Mouse (Mus musculus) neural tube, embryonic 12.5 days (tissue): ENCODE results near the gene Src. TPM values are rescaled to one million over a fixed set of nuclear protein-coding genes. Genes with fewer than 3 reads are reported as not detected.
A peak's percentile ranks its signal among the peaks of the same experiment; 100 is the strongest.

Experiments
- ATAC-seq: fragments of 200-750 bp; cut with Nextera tagmentation; 2 replicates; pipeline ENCODE4 v1.8.0; 2017; ENCODE audit warnings: low read depth, mild to moderate bottlenecking, moderate TSS enrichment, moderate library complexity; ENCODE audit not compliant: low FRiP score
- H3K27ac ChIP-seq: fragments of 300-500 bp; sonication (generic); 2 replicates; pipeline ENCODE4 v1.5.1; 2016
- H3K27me3 ChIP-seq: fragments of 300-500 bp; sonication (generic); replicated peaks from 2 replicates; pipeline ENCODE4 v1.6.1; 2016; ENCODE audit warnings: mild to moderate bottlenecking
- H3K36me3 ChIP-seq: fragments of 300-500 bp; sonication (generic); 2 replicates; pipeline ENCODE4 v1.6.1; 2016; ENCODE audit warnings: mild to moderate bottlenecking
- H3K4me1 ChIP-seq: fragments of 300-500 bp; sonication (generic); 2 replicates; pipeline ENCODE4 v1.6.1; 2016
- H3K4me2 ChIP-seq: fragments of 300-500 bp; sonication (generic); replicated peaks from 2 replicates; pipeline ENCODE4 v1.6.1; 2016; ENCODE audit warnings: mild to moderate bottlenecking
- H3K4me3 ChIP-seq: fragments of 300-500 bp; sonication (generic); 2 replicates; pipeline ENCODE4 v1.5.1; 2016
- H3K9ac ChIP-seq: fragments of 300-500 bp; sonication (generic); 2 replicates; pipeline ENCODE4 v1.6.1; 2016; ENCODE audit warnings: mild to moderate bottlenecking
- H3K9me3 ChIP-seq: fragments of 300-500 bp; sonication (generic); 2 replicates; pipeline ENCODE4 v1.6.1; 2016; ENCODE audit warnings: mild to moderate bottlenecking
- WGBS: fragments of 180-500 bp; shearing (Covaris S2); methylation state at CpG from one replicate; pipeline ENCODE4 v1.1.7; 2016; 5-methylcytosine and 5-hydroxymethylcytosine counted together
- polyA plus RNA-seq: library from polyadenylated mRNA; unstranded; fragments of >200 nt; fragmentation: Nextera tagmentation; extraction: Ambion mirVana; gene quantifications from 2 replicates; pipeline ENCODE4 v1.2.1, GENCODE M21; 2016

Src gene
- polyA plus RNA-seq, 1 experiment from 2014 or later: 34.2 TPM

DNA sequence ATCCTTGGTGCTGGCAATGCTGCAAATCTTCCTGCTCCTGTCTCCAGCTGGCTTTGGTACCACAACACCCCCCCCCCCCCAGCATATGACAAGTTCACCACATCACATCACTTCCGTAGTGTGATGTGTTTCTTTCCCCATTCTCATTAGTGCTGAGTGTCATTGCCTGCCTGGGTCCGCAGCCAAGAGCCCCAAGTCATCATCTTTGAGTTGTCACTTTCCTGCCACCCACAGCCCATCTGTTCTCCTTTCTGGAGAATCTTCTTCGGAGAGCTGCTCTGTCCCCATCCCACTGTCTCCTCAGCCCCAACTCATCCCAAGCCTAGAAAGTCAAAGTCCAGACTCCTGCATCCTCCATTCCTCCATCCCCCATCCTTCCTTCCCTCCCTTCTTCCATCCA lies 75.0 kb downstream of the Src start:
- Histone ChIP-seq H3K27ac (no peak overlapping the region), H3K36me3 (no peaks in the 10 kb centered on the region), H3K9ac (no peak overlapping the region), H3K4me2 (no peak overlapping the region), H3K9me3 (no peaks in the 10 kb centered on the region), H3K4me1 (peaks cover 10% of the 10 kb centered on the region; the same call in 1 of the 2 replicates), H3K27me3 (no peaks in the 10 kb centered on the region), H3K4me3 (no peak overlapping the region)
- WGBS: 95% methylated on average over 3 of the region's 3 CpGs
- ATAC-seq: no peak

DNA sequence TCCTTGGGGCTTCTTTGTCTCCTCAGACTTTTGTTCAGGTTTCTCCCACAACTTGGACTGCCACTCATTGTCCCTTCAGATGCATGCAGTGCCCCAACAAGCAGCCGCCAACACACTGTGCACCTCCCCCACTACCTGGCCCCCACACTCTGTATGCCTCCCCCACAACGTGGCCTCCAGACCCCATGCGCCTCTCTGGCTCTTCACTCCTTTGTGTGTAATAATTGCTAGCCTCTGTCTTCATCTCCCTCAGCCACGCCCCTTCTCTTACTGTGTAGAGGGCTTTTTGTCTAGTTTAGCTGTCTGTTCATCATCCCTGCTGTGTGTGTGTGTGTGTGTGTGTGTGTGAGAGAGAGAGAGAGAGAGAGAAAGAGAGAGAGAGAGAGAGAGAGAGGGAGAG lies 80.3 kb downstream of the Src start:
- 11% methylated on average over 4 of the region's 4 CpGs for whole genome bisulfite sequencing
- Histone ChIP-seq H3K9me3 (no peaks in the 10 kb centered on the region), H3K27me3 (no peaks in the 10 kb centered on the region), H3K4me2 (no peak overlapping the region), H3K27ac (no peak overlapping the region), H3K4me3 (no peak overlapping the region), H3K4me1 (peaks cover 19% of the 10 kb centered on the region), H3K9ac (no peak overlapping the region), H3K36me3 (no peaks in the 10 kb centered on the region)
- peak; percentile 48; the same call in 1 of the 2 replicates for ATAC-seq

DNA sequence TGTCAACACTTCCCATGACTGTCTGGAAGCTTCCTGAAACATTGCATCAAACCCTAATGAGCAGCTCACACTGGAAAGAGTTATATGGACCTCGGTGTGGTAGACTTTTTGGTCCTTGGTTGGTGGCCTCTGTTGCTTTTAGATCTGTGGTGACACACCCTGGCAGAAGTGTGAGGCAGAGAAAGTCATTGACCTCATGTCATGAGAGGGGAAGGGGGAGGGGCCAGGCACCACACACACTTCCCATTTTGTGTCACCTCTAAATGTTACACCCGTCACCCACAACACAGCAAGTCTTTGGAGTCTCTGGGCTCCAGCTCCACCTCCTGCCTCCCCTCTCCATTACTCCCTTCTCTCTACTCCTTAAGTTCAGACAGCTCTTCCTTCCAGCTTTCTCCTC lies 82.1 kb downstream of the Src start:
- no peaks in the 10 kb centered on the region for H3K36me3 ChIP-seq
- no peak overlapping the region for H3K4me2 ChIP-seq
- peaks cover 19% of the 10 kb centered on the region for H3K4me1 ChIP-seq
- 81% methylated on average over 2 of the region's 2 CpGs for WGBS
- no peak overlapping the region for H3K9ac ChIP-seq
- H3K27me3 ChIP-seq: no peaks in the 10 kb centered on the region
- H3K27ac ChIP-seq: no peak overlapping the region
- H3K4me3 ChIP-seq: no peak overlapping the region
- no peaks in the 10 kb centered on the region for H3K9me3 ChIP-seq
- ATAC-seq: no peak

DNA sequence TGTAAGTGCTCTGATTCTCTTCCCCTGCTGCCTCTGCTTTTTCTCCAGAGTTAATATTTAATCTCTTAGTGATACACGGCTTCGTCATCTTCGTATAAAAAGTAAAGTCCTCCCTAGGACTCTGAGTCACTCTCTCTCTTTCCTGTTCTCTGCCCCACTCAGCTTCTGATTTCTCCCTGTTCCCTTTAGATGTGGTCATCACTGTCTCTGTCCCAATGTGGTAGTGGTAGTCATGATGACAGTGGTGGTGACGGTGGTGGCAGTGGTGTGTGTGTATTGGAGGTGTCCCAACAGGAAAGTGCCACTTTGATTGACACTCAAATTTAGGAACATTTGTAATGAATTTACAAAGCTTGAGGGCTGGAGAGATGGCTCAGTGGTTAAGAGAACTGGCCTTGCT lies 83.1 kb downstream of the Src start:
- H3K9ac ChIP-seq: no peak overlapping the region
- no peak overlapping the region for H3K27ac ChIP-seq
- H3K27me3 ChIP-seq: no peaks in the 10 kb centered on the region
- WGBS: 93% methylated on average over 4 of the region's 4 CpGs
- no peak overlapping the region for H3K4me3 ChIP-seq
- ATAC-seq: no peak
- no peak overlapping the region for H3K4me2 ChIP-seq
- no peaks in the 10 kb centered on the region for H3K36me3 ChIP-seq
- H3K9me3 ChIP-seq: no peaks in the 10 kb centered on the region
- H3K4me1 ChIP-seq: peaks cover 22% of the 10 kb centered on the region

DNA sequence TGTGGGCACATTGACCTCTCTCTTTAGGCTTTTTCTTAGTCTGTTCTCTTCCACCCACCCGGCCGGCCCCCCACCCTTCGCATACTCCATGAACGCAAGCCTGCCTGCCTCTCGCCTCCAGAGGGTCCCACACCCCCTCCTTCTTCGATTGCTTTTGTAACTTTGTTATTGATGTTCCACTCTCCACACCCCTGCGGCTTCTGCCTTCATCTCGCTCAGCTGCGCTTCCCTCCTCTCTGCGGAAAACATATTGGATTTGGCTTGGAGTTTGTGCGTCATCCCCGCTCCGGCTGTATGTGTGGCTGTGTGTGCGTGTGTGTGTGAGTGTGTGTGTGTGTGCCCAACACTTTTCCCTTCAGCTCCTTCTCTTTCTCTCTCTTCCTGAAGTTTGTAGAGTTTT lies 88.5 kb downstream of the Src start:
- Histone ChIP-seq H3K27me3 (0 out of 2 replicates have a peak, but pooled peaks cover 4% of the 10 kb centered on the region), H3K27ac (no peak overlapping the region), H3K9me3 (no peaks in the 10 kb centered on the region), H3K36me3 (no peaks in the 10 kb centered on the region), H3K9ac (no peak overlapping the region), H3K4me3 (no peak overlapping the region), H3K4me1 (peaks cover 34% of the 10 kb centered on the region), H3K4me2 (peak overlapping the region; percentile 38)
- 21% methylated on average over 14 of the region's 14 CpGs for WGBS
- peak; percentile 61 for ATAC-seq

DNA sequence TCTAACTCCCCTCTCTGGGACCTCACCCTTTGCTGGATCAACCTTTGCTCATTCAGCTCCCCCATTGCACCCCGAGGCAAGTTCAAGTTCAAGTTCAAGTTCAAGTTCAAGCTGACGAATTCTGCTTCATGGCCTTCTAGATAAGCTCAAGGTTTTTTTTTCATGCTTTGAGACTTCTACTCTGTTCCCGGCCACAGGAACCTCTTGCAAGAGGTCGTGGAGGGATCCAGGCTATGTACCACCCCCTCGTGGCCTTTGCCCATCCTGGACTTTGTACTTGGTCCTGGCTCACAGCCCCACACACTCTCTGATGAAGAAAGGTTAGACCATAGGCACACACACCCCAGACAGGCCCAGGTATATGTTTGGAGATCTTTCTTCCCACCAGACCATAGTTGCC lies 90.9 kb downstream of the Src start:
- no peaks in the 10 kb centered on the region for H3K9me3 ChIP-seq
- H3K36me3 ChIP-seq: no peaks in the 10 kb centered on the region
- H3K4me2 ChIP-seq: no peak overlapping the region
- no peak overlapping the region for H3K27ac ChIP-seq
- WGBS: 85% methylated on average over 5 of the region's 5 CpGs
- H3K4me3 ChIP-seq: no peak overlapping the region
- no peak for ATAC-seq
- H3K27me3 ChIP-seq: 0 out of 2 replicates have a peak, but pooled peaks cover 4% of the 10 kb centered on the region
- H3K4me1 ChIP-seq: peaks cover 44% of the 10 kb centered on the region
- no peak overlapping the region for H3K9ac ChIP-seq

DNA sequence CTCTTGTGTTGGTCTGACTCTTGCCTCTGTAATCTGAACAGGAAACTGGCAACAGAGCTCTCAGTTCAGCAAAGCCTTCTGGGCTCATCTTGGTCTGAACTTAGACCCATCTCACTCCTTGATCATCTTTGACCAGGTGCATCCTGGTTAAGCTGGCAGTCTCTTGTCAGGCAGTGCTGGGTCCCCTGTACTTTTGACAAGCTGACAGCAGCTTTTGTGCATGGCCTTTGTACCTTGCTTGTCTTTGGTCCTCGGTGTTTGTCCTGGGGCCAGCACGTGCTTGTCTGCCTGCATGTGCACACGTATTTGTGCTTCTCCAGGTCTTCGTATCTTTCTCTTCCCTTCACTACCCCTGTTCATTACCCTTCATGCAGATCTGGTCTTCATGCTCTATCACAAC lies 91.8 kb downstream of the Src start:
- Histone ChIP-seq H3K4me3 (no peak overlapping the region), H3K4me1 (peaks cover 50% of the 10 kb centered on the region), H3K27ac (no peak overlapping the region), H3K9ac (no peak overlapping the region), H3K27me3 (0 out of 2 replicates have a peak, but pooled peaks cover 4% of the 10 kb centered on the region), H3K4me2 (no peak overlapping the region), H3K36me3 (no peaks in the 10 kb centered on the region), H3K9me3 (no peaks in the 10 kb centered on the region)
- no peak for ATAC-seq
- WGBS: 84% methylated on average over 4 of the region's 4 CpGs

DNA sequence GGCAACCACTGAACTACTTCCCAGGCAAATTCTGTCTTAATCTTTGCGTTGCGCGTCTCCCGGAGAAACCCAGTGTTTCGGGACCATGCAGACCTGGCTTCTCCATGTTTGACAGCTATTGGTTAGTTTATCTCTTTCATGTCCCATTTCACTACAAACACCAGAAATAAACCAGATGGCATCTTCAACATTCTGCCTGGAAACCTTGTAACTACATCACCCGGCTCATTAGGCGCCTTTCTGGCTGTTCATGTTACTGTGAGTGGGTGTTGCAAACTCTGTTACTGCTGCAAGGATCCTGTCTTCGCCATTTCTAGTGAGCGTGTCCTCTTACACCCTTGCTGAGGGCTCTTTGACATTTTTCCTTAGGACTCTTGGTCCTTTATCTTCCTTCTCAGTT lies 94.6 kb downstream of the Src start:
- H3K27ac ChIP-seq: no peak overlapping the region
- H3K4me3 ChIP-seq: no peak overlapping the region
- H3K27me3 ChIP-seq: 0 out of 2 replicates have a peak, but pooled peaks cover 4% of the 10 kb centered on the region
- H3K36me3 ChIP-seq: no peaks in the 10 kb centered on the region
- ATAC-seq: no peak
- no peaks in the 10 kb centered on the region for H3K9me3 ChIP-seq
- WGBS: 88% methylated on average over 9 of the region's 9 CpGs
- no peak overlapping the region for H3K4me2 ChIP-seq
- peaks cover 31% of the 10 kb centered on the region for H3K4me1 ChIP-seq
- no peak overlapping the region for H3K9ac ChIP-seq

DNA sequence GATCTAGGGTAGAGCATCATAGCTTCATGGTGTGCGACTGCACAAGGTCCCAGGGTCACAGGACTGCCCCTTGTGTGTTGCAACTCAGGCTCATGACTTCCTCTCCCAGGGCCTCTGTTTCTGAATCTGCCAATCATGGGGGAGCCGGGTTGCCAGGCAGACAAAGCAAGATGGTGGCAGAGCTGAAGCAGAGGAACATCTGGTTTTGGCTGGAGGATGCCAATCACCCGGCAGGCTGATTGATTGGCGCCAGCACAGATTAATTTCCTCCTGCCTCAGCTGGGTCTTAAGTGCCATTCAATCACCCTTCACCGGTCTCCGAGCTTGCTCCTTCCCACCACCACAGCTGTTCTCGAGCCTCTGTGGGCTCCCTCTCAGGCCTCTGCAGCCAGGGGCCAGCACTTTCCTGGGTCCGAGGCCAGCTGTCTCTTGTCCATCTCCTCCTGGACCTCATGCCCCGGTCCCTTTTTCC lies 95.5 kb downstream of the Src start:
- WGBS: 42% methylated on average over 9 of the region's 9 CpGs
- Histone ChIP-seq H3K4me2 (no peak overlapping the region), H3K27ac (no peak overlapping the region), H3K4me1 (peaks cover 24% of the 10 kb centered on the region), H3K9me3 (no peaks in the 10 kb centered on the region), H3K4me3 (no peak overlapping the region), H3K27me3 (0 out of 2 replicates have a peak, but pooled peaks cover 4% of the 10 kb centered on the region), H3K9ac (no peak overlapping the region), H3K36me3 (no peaks in the 10 kb centered on the region)
- ATAC-seq: no peak

DNA sequence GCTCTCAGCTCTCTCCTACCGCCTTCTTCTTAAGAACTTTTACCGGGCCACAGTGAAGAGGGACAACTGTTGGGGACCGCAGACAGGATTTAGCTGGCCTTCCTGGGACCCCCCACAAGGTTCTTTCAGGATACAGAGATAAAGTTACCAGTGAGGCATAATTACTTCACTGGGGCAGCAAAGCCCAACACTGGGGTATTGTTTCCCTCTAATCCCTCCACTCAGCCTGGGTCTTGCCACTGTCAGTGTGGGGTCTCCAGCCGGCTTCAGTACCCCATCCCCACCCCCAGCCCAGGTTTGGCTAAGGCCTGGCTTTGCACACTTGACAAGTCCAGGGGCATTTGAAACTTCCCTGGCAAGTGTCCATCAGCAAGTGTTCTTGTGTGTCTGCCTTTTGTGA lies 96.1 kb downstream of the Src start:
- H3K36me3 ChIP-seq: no peaks in the 10 kb centered on the region
- no peak overlapping the region for H3K4me2 ChIP-seq
- no peak for ATAC-seq
- no peak overlapping the region for H3K9ac ChIP-seq
- H3K27me3 ChIP-seq: 0 out of 2 replicates have a peak, but pooled peaks cover 4% of the 10 kb centered on the region
- no peak overlapping the region for H3K4me3 ChIP-seq
- no peaks in the 10 kb centered on the region for H3K9me3 ChIP-seq
- 12% methylated on average over 4 of the region's 4 CpGs for WGBS
- H3K27ac ChIP-seq: no peak overlapping the region
- H3K4me1 ChIP-seq: peaks cover 24% of the 10 kb centered on the region

DNA sequence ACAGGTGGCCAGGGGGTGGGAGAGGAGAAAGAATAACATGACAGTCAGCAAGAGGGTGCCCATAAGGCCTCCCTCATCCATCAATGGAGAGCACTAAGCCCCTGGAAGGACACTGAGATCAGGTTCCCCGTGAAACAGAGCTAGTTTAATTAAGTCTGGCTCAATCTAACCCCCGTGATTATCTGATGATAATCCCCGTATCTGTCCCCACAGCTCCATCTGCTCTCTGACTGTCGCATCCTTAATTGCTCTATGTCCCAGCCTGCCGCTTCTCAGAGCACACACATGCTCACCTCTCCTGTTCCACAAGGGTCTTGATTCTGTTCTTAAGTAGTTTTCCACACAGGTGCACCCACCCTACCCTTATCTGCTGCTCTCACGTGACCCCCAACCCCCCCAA lies 99.3 kb downstream of the Src start:
- peaks cover 30% of the 10 kb centered on the region for H3K4me1 ChIP-seq
- H3K27ac ChIP-seq: no peak overlapping the region
- no peak overlapping the region for H3K4me2 ChIP-seq
- H3K36me3 ChIP-seq: no peaks in the 10 kb centered on the region
- H3K27me3 ChIP-seq: no peaks in the 10 kb centered on the region
- H3K4me3 ChIP-seq: no peak overlapping the region
- 67% methylated on average over 6 of the region's 6 CpGs for WGBS
- no peak overlapping the region for H3K9ac ChIP-seq
- H3K9me3 ChIP-seq: no peaks in the 10 kb centered on the region
- ATAC-seq: no peak

DNA sequence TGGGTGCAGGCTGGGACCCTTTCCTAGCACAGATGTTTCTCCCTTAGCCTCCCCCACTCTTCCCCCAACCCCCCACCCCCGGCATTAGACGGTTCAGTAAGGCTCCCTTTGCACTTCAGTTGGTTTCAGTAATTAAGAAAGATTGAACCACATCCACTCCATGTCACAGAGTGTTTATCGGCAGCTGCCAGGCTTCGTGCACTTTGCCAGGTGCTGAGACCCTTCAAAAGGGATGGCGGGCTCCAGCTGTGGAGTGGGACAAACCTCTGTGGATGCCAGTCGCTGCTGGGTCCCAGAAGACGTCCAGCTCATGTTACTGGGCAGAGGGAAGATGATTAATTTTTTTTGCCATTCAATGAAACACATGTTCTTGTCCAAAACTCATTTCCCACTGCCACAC lies 100.2 kb downstream of the Src start:
- no peak for ATAC-seq
- WGBS: 60% methylated on average over 7 of the region's 7 CpGs
- Histone ChIP-seq H3K4me3 (no peak overlapping the region), H3K27ac (no peak overlapping the region), H3K4me2 (no peak overlapping the region), H3K9me3 (no peaks in the 10 kb centered on the region), H3K9ac (no peak overlapping the region), H3K36me3 (no peaks in the 10 kb centered on the region), H3K27me3 (no peaks in the 10 kb centered on the region), H3K4me1 (peaks cover 29% of the 10 kb centered on the region)

DNA sequence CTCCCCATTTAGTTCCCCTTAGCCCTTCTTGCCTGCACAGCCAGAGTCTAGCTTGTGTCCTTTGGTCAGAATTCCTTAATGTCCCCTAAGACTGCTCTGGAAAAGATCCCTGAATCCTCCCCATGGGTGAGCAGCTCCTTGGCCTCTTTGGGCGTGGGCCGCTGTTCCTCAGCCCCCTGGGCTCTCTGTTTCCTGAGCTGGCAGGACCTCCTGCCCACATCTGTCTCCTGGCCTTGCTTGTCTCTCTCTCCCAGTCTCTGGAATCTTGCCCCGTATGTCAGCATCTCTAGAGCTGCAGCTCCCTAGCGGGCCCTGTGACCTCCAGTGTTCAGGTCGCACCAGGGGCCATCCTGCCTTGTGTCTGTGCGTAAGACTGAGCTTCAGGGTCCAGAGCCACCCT lies 101.2 kb downstream of the Src start:
- Histone ChIP-seq H3K4me1 (peaks cover 20% of the 10 kb centered on the region), H3K9me3 (no peaks in the 10 kb centered on the region), H3K36me3 (no peaks in the 10 kb centered on the region), H3K27me3 (no peaks in the 10 kb centered on the region), H3K9ac (no peak overlapping the region), H3K4me3 (no peak overlapping the region), H3K27ac (no peak overlapping the region), H3K4me2 (no peak overlapping the region)
- no peak for ATAC-seq
- 71% methylated on average over 6 of the region's 6 CpGs for WGBS
